Mouse (Mus musculus) E14TG2a.4 (cell line): ENCODE data around the gene Dnal1.
A peak's percentile ranks its signal among the peaks of the same experiment; 100 is the strongest.
"Not testable (repeated sequence)": the region's sequence is repeated elsewhere in the genome, so short reads cannot be mapped to it uniquely, and the experiment has no call there.

Experiments
- H3K27me3 ChIP-seq: 2 replicates; pipeline ENCODE4 v1.6.1; 2014; ENCODE audit warnings: low read length, control low read depth; ENCODE audit not compliant: insufficient read depth
- H3K36me3 ChIP-seq: 2 replicates; pipeline ENCODE4 v1.6.1; 2014; ENCODE audit warnings: low read length, control low read depth; ENCODE audit not compliant: insufficient read depth
- H3K4me1 ChIP-seq: replicated peaks from 2 replicates; pipeline ENCODE4 v1.6.1; 2014; ENCODE audit warnings: low read depth, low read length, control low read depth
- H3K4me3 ChIP-seq: replicated peaks from 2 replicates; pipeline ENCODE4 v1.5.1; 2014; ENCODE audit warnings: mild to moderate bottlenecking, low read length
- H3K9me3 ChIP-seq: 2 replicates; pipeline ENCODE4 v1.6.1; 2014; ENCODE audit warnings: low read length, control low read depth
- CTCF ChIP-seq: conservative IDR thresholded peaks from 2 replicates; pipeline ENCODE4 v1.5.1; 2014; ENCODE audit warnings: low read length
- NANOG ChIP-seq: IDR thresholded peaks from 2 replicates; pipeline ENCODE4 v1.6.1; 2014; ENCODE audit warnings: borderline replicate concordance, low read length, mixed read lengths
- POU5F1 ChIP-seq: IDR thresholded peaks from 2 replicates; pipeline ENCODE4 v1.6.1; 2014; ENCODE audit warnings: low read length, borderline replicate concordance

Gene Dnal1

DNA sequence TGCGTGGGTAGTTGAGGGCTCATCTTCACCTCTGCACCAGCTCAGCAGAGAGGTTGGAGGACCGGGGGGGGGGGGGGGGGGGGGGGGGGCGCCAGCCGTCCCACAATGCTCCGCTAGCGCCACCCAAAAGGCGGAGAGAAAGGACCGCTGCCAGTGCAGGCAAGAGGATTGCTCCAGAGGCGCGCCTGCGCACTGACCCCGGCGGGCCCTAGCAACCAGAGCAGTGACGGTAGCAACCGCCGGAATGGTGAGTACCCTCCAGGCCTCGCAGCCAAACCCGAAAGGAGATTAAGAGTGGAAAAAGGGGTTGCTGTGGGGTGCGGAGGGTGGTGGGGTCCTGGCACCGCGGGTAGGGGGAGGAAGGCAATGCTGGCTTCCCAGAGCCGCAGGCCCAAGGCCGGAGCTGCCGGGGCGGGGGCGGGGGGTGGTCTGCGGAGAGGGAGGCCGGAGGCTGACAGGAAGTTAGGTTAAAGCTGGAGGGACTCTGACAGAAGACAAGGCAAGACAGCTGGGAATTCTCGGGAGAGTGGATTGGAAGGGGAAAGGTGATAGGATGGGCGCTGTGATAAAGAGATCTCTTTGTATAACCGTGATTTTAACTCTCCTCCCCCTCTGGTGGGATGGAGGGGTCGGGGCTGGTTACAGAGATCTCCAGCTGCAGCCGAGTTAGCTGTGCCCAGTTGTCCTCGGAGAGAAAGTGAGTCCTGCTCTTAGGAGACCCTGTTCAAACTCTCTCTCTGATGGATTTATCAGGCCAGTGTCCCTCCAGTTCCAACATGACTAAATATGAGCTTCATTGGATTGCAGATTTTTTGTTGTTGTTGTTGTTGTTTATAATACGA, at the start of gene Dnal1:
TSS of gene Dnal1 (plus strand) at position 214 of the 842 bp plus-strand sequence.
- Histone ChIP-seq H3K4me1 (peaks cover 12% of the 10 kb centered on the region), H3K27me3 (no peaks in the 10 kb centered on the region), H3K9me3 (no peaks in the 10 kb centered on the region), H3K36me3 (no peaks in the 10 kb centered on the region), H3K4me3 (peak within 1 kb of the TSS; percentile 84)
- TF ChIP-seq CTCF (no peak), POU5F1 (no peak), NANOG (no peak)

DNA sequence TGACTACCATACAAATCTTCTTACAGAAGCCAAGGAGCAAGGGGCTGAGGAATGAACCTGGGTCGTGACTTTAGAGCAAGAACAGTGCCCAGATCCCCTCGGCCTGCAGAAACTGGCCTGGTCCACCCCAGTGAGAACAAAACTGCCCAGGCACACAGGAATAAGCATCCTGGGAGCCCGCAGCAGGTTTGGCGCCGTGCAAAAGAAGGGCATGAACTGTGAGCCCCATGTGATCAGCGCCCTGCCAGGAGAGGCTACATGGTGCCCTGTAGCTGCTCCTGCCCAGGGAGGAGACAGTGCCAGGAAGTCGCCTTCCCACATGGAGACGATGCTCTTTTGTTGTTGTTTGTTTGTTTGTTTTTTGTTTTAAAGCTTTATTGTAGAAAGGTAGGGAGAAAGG, 49.5 kb upstream of the Dnal1 start:
- TF ChIP-seq CTCF, result no peak
- TF ChIP-seq NANOG, result no peak
- TF ChIP-seq POU5F1, result no peak
- 0 out of 2 replicates have a peak, but pooled peaks cover 2% of the 10 kb centered on the region for H3K9me3 ChIP-seq
- H3K4me3 ChIP-seq, result no peak overlapping the region
- peaks cover 40% of the 10 kb centered on the region for H3K27me3 ChIP-seq
- peaks cover 11% of the 10 kb centered on the region for H3K4me1 ChIP-seq
- H3K36me3 ChIP-seq, result no peaks in the 10 kb centered on the region

DNA sequence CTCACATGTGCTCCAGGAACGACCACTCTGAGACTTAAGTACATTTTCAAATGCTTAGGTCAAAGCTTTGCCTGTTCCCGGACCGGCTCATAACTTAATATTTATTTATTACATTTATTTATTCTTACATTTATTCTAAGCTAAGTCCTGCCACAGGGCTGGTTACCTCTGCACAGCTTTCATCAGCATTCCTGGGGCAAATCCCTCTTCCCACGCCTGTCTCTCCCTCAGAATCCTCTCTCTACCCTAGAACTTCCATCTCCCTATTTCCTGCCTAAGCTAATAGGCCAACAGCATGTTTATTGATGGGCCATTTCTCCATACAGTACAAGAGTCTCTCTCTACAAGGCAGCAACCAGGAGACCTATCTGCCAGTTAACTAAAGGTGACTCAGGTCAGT, 46.4 kb upstream of the Dnal1 start:
- Histone ChIP-seq H3K36me3 (no peaks in the 10 kb centered on the region), H3K27me3 (peaks cover 51% of the 10 kb centered on the region), H3K4me3 (no peak overlapping the region), H3K9me3 (0 out of 2 replicates have a peak, but pooled peaks cover 2% of the 10 kb centered on the region), H3K4me1 (no peaks in the 10 kb centered on the region; the same call in 1 of the 2 replicates)
- TF ChIP-seq NANOG (no peak), CTCF (no peak), POU5F1 (no peak)

DNA sequence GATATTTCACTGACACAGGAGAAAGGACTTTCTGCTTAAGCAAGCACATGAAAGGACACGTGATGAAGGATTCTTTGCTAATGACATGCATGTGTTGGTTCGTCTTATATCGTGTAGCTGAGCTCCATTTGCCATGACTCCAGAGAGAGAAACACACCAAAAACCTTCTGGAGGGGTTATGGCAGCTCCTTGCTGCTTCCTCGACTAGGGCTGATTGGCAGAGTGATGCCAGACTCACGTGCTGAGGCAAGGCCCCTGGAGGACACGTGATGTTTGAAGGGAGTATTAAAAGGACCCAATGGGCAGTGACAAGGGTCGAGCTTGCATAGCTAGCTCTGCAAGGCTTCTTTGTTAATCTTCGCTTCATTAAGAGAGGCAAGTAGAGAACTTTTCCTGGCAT, 45.9 kb upstream of the Dnal1 start:
- Histone ChIP-seq H3K27me3 (peaks cover 51% of the 10 kb centered on the region), H3K36me3 (no peaks in the 10 kb centered on the region), H3K9me3 (no peaks in the 10 kb centered on the region), H3K4me1 (no peaks in the 10 kb centered on the region; the same call in 1 of the 2 replicates), H3K4me3 (no peak overlapping the region)
- TF ChIP-seq NANOG, result no peak
- no peak for TF ChIP-seq CTCF
- TF ChIP-seq POU5F1, result no peak

DNA sequence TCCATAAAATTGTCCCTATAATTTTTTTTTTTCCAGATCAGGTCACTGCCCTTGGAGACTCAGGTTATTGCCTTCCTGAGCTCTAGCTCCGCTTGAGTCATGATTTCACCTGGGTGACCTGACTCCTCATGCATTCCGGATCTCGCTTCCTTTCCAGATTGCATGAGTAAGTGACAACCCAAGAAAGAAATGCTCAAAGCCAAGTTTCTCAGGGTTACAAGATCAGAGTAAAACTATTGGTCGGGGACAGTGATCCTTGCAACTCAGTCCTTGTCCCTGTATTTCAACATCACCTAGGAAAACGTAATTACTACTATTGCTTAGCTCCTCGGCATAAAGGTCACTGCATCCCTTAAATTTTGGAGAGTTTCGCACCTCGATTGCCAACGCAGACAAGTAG, 45.2 kb upstream of the Dnal1 start, which contains the start of gene Acot5:
TSS of gene Acot5 (plus strand) at position 340 of the 400 bp plus-strand sequence.
- Histone ChIP-seq H3K36me3 (no peaks in the 10 kb centered on the region), H3K4me1 (no peaks in the 10 kb centered on the region; the same call in 1 of the 2 replicates), H3K27me3 (peaks cover 51% of the 10 kb centered on the region), H3K4me3 (peak within 1 kb of the TSS; percentile 77), H3K9me3 (no peaks in the 10 kb centered on the region)
- TF ChIP-seq POU5F1 (no peak), CTCF (no peak), NANOG (no peak)

DNA sequence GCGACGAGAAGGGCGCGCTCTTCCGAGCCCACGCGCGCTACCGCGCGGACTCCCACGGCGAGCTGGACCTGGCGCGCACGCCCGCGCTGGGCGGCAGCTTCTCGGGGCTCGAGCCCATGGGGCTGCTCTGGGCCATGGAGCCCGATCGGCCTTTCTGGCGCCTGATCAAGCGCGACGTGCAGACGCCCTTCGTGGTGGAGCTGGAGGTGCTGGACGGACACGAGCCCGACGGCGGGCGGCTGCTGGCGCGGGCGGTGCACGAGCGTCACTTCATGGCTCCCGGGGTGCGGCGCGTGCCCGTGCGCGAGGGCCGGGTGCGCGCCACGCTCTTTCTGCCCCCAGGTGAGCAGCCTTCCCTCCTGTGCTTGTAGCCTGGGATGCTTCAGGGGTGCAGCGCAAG, 44.6 kb upstream of the Dnal1 start:
- H3K36me3 ChIP-seq, H3K9me3 ChIP-seq, H3K4me1 ChIP-seq: not testable (repeated sequence)
- Histone ChIP-seq H3K4me3 (peak overlapping the region; percentile 77), H3K27me3 (peaks cover 49% of the 10 kb centered on the region)

DNA sequence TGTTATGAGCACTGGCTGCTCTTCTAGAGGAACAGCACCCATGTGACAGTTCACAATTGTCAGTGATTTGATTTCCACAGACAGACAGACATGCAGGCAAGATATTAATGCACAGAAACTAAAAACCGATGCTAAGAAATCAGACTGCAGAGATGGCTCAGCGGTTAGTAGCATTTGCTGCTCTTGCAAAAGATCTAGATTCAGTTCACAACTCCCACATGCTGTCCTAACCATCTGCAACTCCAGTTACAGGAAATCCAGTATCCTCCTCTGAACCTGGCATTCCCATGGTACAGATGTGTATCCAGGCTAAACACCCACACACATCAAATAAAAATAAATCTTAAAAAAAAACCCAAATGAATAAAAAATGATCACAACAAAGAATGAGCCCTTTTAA, 42.5 kb upstream of the Dnal1 start:
- Histone ChIP-seq H3K36me3 (no peaks in the 10 kb centered on the region), H3K4me3 (no peak overlapping the region), H3K27me3 (peaks cover 46% of the 10 kb centered on the region), H3K9me3 (no peaks in the 10 kb centered on the region), H3K4me1 (no peaks in the 10 kb centered on the region; the same call in 1 of the 2 replicates)
- 0 out of 2 replicates have a peak, but pooled peaks have one; percentile 4 for TF ChIP-seq CTCF
- TF ChIP-seq POU5F1, result no peak

DNA sequence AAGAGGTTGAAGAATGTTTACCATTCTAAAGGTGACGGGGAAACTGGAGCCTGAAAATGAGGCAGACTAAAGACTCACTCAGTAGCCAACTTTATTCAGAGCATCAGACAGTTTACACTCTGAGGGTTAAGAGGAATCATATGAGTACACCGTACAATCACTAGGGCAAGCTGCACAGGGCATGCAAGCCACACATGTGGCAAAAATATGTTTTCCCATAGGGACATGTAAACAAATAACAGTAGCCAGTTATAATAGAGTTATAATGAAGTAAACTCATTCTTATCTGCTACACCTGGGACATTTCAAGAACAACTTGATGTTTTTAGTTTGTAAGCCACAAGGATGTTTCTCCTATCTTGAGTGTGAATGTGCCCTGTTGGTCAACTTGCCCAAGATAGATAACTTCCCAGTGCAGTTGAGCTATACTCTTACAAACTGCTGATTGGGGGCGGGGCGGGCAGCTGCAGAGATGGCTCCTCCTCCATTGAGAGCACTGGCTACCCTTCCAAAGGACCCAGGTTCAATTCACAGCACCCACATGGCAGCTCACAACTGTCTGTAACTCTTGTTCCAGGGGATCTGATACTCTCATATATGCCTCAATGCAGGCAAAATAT, 36.7 kb upstream of the Dnal1 start:
- no peak for TF ChIP-seq POU5F1
- no peak for TF ChIP-seq NANOG
- TF ChIP-seq CTCF, result no peak
- H3K4me1 ChIP-seq, result no peaks in the 10 kb centered on the region
- no peaks in the 10 kb centered on the region for H3K36me3 ChIP-seq
- no peaks in the 10 kb centered on the region for H3K9me3 ChIP-seq
- H3K27me3 ChIP-seq, result no peaks in the 10 kb centered on the region; the same call in 1 of the 2 replicates
- H3K4me3 ChIP-seq, result no peak overlapping the region

DNA sequence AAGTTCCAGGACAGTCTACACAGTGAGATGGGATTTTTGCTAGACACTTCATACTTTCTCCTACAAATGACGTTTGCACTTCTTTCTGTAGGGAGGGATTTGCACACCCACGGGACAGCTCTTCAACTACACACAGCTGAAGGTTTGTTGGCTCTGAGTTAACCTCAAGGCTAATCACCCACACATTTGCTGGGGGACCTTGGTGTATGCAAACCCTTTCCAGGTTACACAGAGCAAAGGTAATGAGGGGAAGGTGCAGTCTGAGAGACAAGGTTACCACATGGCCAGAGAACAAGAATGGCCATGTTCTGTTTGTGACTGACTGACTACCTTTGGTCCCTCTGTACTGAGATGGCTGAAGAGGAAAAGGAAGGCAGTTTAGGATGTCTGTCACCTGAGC, 30.3 kb upstream of the Dnal1 start:
- Histone ChIP-seq H3K27me3 (no peaks in the 10 kb centered on the region), H3K36me3 (no peaks in the 10 kb centered on the region), H3K4me1 (no peaks in the 10 kb centered on the region; the same call in 1 of the 2 replicates), H3K4me3 (no peak overlapping the region), H3K9me3 (peaks cover 17% of the 10 kb centered on the region)
- TF ChIP-seq NANOG (no peak), POU5F1 (no peak), CTCF (no peak)
